Mouse (Mus musculus) ES-E14 (cell line): ENCODE measurements around the gene Eps8l2.

Source experiments
- CHD2 ChIP-seq: IDR thresholded peaks from 2 replicates; pipeline ENCODE4 v1.6.1; 2014; ENCODE audit warnings: mild to moderate bottlenecking, low read depth, low read length, inconsistent platforms
- HCFC1 ChIP-seq: IDR thresholded peaks from 2 replicates; pipeline ENCODE4 v1.6.1; 2012; ENCODE audit warnings: low read length, inconsistent platforms, borderline replicate concordance; ENCODE audit not compliant: insufficient read depth
- MAFK ChIP-seq: IDR thresholded peaks from 2 replicates; pipeline ENCODE4 v1.6.1; 2014; ENCODE audit warnings: mild to moderate bottlenecking, low read depth, low read length, inconsistent platforms; ENCODE audit not compliant: insufficient read depth
- ZC3H11A ChIP-seq: IDR thresholded peaks from 2 replicates; pipeline ENCODE4 v1.6.1; 2012; ENCODE audit warnings: low read depth, mild to moderate bottlenecking, inconsistent platforms, low read length, borderline replicate concordance
- ZNF384 ChIP-seq: IDR thresholded peaks from 2 replicates; pipeline ENCODE4 v1.6.1; 2012; ENCODE audit warnings: low read depth, low read length, inconsistent platforms

DNA sequence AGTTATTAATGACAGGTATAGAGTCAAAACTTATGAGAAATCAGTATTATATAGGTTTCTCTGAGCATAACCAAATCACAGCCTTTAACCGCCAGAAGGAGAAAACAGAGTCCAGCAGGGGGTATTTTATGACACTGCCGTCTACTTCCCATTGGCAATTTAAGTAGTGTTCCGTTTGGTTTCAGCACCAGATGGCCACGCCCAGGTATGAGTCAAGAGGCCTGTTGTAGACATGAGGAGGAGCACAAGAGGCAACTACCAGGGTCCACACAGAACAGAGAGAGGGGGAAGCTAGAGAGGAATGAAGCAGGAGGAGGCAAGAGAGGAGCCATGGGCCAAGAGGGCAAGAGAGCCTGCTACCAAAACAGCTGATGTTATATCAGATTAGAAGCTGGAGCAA is 40.9 kb downstream of the Eps8l2 start:
- no peak for TF ChIP-seq ZC3H11A
- no peak for TF ChIP-seq CHD2
- TF ChIP-seq MAFK = no peak
- no peak for TF ChIP-seq HCFC1
- TF ChIP-seq ZNF384 = no peak
